Mouse (Mus musculus): Measurements from ENCODE around the gene 4930402H24Rik.

DNA sequence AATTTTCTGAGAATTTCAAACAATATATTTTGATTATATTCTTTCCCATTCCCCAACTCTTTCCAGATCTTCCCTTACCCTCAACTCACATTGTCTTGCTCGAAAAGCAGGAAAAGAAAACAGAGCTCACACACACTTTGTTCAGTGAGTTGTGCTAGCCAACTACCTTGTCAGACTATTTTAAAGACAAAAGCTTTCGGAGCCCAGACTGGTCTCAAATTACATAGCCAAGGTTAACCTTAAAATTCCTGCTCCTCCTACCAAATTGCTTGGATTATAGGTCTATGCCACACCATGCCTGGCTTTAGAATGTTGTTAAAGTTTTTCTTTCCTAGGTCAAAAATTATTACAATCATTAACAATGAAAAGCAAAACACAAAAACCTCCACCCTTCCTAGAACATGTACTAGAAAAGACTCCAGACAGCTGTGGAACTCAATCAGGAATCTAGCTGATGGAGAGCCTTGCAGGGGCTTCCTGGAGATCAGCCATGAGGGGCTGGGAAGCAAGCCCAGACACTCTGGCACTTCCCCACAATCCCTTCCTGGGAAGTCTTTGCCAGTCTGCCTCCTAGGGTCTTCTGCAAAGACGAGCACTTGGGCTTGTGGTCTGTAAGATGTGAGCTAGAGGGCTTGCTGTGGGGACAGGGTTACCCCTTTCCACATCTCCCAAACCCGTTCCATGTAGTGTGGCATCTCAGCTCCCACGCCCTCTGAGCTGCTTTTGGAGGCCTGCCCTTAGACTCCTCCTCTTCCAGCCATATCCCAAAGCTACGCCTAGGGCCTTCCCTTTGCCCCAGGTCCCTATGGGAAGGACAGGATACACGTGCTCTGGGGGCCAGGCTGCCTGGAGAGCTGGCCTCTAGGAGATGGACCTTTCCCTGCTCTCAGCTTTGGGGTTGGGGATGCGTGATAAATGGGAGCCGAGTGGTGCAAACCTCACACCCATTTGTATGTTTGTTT is 201.9 kb downstream of the 4930402H24Rik start:
- TF ChIP-seq CTCF (IDR thresholded peaks at IDR 0.05; ENCODE audit: borderline replicate concordance, control insufficient read depth, extremely low read depth, insufficient read depth, low read length, poor library complexity) (no peak), POLR2A (IDR thresholded peaks at IDR 0.05; ENCODE audit: control insufficient read depth, extremely low read depth, insufficient read depth, low read length, poor library complexity) (no peak)
